Mouse (Mus musculus) ES-E14 (cell line): ENCODE data around the gene Esr1.

Experiments used
- CHD2 ChIP-seq: IDR thresholded peaks from 2 replicates; pipeline ENCODE4 v1.6.1; 2014; ENCODE audit warnings: mild to moderate bottlenecking, low read depth, low read length, inconsistent platforms
- HCFC1 ChIP-seq: IDR thresholded peaks from 2 replicates; pipeline ENCODE4 v1.6.1; 2012; ENCODE audit warnings: low read length, inconsistent platforms, borderline replicate concordance; ENCODE audit not compliant: insufficient read depth
- MAFK ChIP-seq: IDR thresholded peaks from 2 replicates; pipeline ENCODE4 v1.6.1; 2014; ENCODE audit warnings: mild to moderate bottlenecking, low read depth, low read length, inconsistent platforms; ENCODE audit not compliant: insufficient read depth
- ZC3H11A ChIP-seq: IDR thresholded peaks from 2 replicates; pipeline ENCODE4 v1.6.1; 2012; ENCODE audit warnings: low read depth, mild to moderate bottlenecking, inconsistent platforms, low read length, borderline replicate concordance
- ZNF384 ChIP-seq: IDR thresholded peaks from 2 replicates; pipeline ENCODE4 v1.6.1; 2012; ENCODE audit warnings: low read depth, low read length, inconsistent platforms

DNA sequence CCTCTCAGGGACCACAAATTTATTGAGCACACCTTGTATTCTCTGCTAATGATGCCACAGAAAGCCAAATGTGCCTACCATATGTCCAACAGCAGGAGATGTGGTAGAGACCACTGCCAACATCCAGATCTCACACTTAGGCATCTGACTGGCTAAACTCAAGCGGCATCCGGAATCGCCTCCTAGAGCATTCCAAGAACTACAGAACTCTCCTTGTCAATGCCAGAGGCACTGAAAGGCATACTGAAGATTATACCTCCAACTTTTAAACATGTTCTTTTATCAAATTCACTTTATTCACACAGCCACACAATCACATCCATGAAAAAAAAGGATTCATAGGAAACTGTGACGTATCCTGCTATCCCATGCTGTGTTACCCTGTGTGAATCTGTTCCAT, 40.6 kb upstream of the Esr1 start:
- TF ChIP-seq MAFK = no peak
- TF ChIP-seq ZC3H11A = no peak
- TF ChIP-seq ZNF384 = no peak
- no peak for TF ChIP-seq CHD2
- TF ChIP-seq HCFC1 = no peak
